Mouse (Mus musculus): ENCODE measurements around the gene Acad11.

DNA sequence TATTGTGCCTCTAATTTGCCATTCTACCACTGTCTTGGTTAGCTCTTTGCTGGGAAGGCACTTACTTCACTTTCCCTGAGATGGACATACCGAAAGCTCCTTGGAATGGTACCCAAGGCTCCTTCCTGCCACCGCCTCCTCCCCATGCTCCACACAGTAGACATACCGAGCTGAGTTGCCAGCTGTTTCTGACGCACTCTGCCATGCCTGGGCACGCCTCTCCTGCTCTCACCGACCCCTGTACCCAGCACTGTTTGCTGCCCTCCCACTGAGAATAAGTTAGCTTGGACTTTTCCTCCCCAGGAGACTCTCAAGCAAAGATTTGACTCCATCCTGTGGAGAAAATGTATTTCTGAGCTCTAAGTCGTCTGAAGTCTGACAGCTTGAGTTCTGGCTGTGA lies 37.6 kb downstream of the Acad11 start:
- TF ChIP-seq GATA1 (IDR thresholded peaks at IDR 0.05; ENCODE audit: low read length): no peak
- no peak for TF ChIP-seq TAL1 (IDR thresholded peaks at IDR 0.05; ENCODE audit: low read length)

All from erythroblast, embryonic 14.5 days (primary cell).